Mouse (Mus musculus): ENCODE results near the gene Depp1. TPM values are rescaled to one million over a fixed set of nuclear protein-coding genes. Genes with fewer than 3 reads are reported as not detected.
A peak's percentile ranks its signal among the peaks of the same experiment; 100 is the strongest.
"Not testable (repeated sequence)": the region's sequence is repeated elsewhere in the genome, so short reads cannot be mapped to it uniquely, and the experiment has no call there.

Gene Depp1
- polyA plus RNA-seq (2015; fragmentation: Nextera tagmentation; extraction: Ambion mirVana), result 45.0 and 61.1 TPM in 2 replicates

DNA sequence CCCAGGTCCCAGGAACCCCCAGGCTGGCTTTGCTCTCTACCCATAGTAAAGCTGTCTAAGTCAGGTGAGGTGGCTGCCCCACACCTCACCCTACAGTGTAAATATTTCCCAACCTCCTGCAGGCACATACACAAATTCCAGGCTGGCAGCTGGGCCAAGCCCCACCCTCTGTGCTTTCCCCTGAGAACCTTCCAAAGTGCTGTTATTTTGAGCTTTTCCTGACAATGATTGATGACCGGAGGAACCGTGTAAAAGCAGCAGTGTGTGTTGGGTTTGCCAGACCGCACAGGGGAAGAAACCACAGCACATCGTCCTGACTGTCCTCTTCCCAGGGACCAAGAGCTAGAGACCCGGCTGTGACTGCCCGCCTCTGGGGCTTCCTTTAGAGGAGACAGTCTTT lies at the start of gene Depp1:
Gene Depp1, plus strand, starts transcription at position 204 of the 400 bp plus-strand sequence.
- H3K9me3 ChIP-seq (ENCODE audit: control insufficient read depth, low read length), result no peaks in the 10 kb centered on the region
- H3K4me2 ChIP-seq (ENCODE audit: low read depth, low read length), result peak within 1 kb of the TSS; percentile 52
- H3K36me3 ChIP-seq (ENCODE audit: control insufficient read depth, insufficient read depth, low read length), result no peaks in the 10 kb centered on the region
- peak within 1 kb of the TSS; percentile 42 for H3K4me3 ChIP-seq (ENCODE audit: low read length)
- no peaks in the 10 kb centered on the region for H3K27me3 ChIP-seq (ENCODE audit: control insufficient read depth, insufficient read depth, low read depth, low read length)
- peak within 1 kb of the TSS; percentile 81 for H3K27ac ChIP-seq (ENCODE audit: low read length)
- 7% methylated on average over 6 of the region's 6 CpGs for WGBS
- ATAC-seq (ENCODE audit: low read depth), result peak; percentile 91
- H3K9ac ChIP-seq (ENCODE audit: low read length), result peak within 1 kb of the TSS; percentile 56
- H3K4me1 ChIP-seq (replicated peaks; ENCODE audit: control insufficient read depth, insufficient read depth, low read length), result peaks cover 14% of the 10 kb centered on the region

DNA sequence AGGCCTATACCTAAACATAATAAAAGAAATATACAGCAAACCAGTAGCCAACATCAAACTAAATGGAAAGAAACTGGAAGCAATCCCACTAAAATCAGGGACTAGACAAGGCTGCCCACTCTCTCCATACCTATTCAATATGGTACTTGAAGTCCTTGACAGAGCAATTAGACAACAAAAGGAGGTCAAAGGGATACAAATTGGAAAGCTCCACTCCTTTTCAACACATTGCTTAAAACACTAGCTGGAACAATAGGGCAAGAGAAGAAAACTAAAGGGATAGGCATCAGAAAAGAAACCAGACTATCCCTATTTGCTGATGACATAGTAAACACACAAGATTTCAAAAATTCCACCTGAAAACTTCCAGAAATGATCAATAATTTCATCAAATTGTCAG lies 49.4 kb upstream of the Depp1 start:
- H3K27me3 ChIP-seq (ENCODE audit: control insufficient read depth, insufficient read depth, low read depth, low read length); ATAC-seq (ENCODE audit: low read depth): not testable (repeated sequence)

GRCm38 (mm10) chr6:116607230-116607629 lies 43.2 kb upstream of the Depp1 start:
- Histone ChIP-seq H3K9me3 (ENCODE audit: control insufficient read depth, low read length) (no peaks in the 10 kb centered on the region), H3K4me1 (replicated peaks; ENCODE audit: control insufficient read depth, insufficient read depth, low read length) (no peaks in the 10 kb centered on the region), H3K27ac (ENCODE audit: low read length) (no peak overlapping the region), H3K4me2 (ENCODE audit: low read depth, low read length) (no peak overlapping the region), H3K27me3 (ENCODE audit: control insufficient read depth, insufficient read depth, low read depth, low read length) (no peaks in the 10 kb centered on the region), H3K4me3 (ENCODE audit: low read length) (no peak overlapping the region), H3K9ac (ENCODE audit: low read length) (no peak overlapping the region), H3K36me3 (ENCODE audit: control insufficient read depth, insufficient read depth, low read length) (no peaks in the 10 kb centered on the region)
- no peak for ATAC-seq (ENCODE audit: low read depth)
- 35% methylated on average over 4 of the region's 4 CpGs for WGBS

More for the DNA sequence above, 49.4 kb upstream of the Depp1 start:
- not testable (repeated sequence) for H3K27ac ChIP-seq (ENCODE audit: low read length); H3K4me2 ChIP-seq (ENCODE audit: low read depth, low read length); H3K36me3 ChIP-seq (ENCODE audit: control insufficient read depth, insufficient read depth, low read length); H3K4me1 ChIP-seq (replicated peaks; ENCODE audit: control insufficient read depth, insufficient read depth, low read length); H3K9me3 ChIP-seq (ENCODE audit: control insufficient read depth, low read length); H3K9ac ChIP-seq (ENCODE audit: low read length); H3K4me3 ChIP-seq (ENCODE audit: low read length)

DNA sequence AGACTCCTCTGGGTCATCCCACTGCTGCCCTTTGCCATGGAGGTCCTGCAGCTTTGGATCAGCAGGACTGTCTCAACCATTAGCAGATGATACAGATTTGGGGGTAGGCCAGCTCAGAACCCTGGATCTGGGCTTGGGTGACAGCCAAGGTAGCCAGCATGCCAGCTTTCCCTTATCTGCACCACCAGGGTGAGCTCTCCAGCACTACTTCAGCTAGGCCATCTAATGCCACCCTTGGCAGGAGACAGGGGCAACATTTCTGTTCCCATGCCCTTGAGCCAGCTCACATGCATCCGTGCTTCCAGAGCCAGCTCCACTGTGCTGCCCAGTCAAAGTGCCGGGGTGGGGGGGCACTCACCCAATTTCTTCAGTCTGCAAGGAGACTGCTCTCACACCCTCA lies 34.7 kb upstream of the Depp1 start:
- Histone ChIP-seq H3K27ac (ENCODE audit: low read length) (no peak overlapping the region), H3K4me3 (ENCODE audit: low read length) (no peak overlapping the region), H3K27me3 (ENCODE audit: control insufficient read depth, insufficient read depth, low read depth, low read length) (no peaks in the 10 kb centered on the region), H3K9ac (ENCODE audit: low read length) (no peak overlapping the region), H3K4me2 (ENCODE audit: low read depth, low read length) (no peak overlapping the region), H3K9me3 (ENCODE audit: control insufficient read depth, low read length) (no peaks in the 10 kb centered on the region), H3K36me3 (ENCODE audit: control insufficient read depth, insufficient read depth, low read length) (no peaks in the 10 kb centered on the region), H3K4me1 (replicated peaks; ENCODE audit: control insufficient read depth, insufficient read depth, low read length) (no peaks in the 10 kb centered on the region)
- 80% methylated on average over 2 of the region's 2 CpGs for WGBS
- ATAC-seq (ENCODE audit: low read depth), result no peak

GRCm38 (mm10) chr6:116618073-116618472 lies 32.3 kb upstream of the Depp1 start:
- Histone ChIP-seq H3K9ac (ENCODE audit: low read length) (no peak overlapping the region), H3K4me3 (ENCODE audit: low read length) (no peak overlapping the region), H3K4me1 (replicated peaks; ENCODE audit: control insufficient read depth, insufficient read depth, low read length) (no peaks in the 10 kb centered on the region), H3K27me3 (ENCODE audit: control insufficient read depth, insufficient read depth, low read depth, low read length) (no peaks in the 10 kb centered on the region), H3K36me3 (ENCODE audit: control insufficient read depth, insufficient read depth, low read length) (no peaks in the 10 kb centered on the region), H3K9me3 (ENCODE audit: control insufficient read depth, low read length) (no peaks in the 10 kb centered on the region), H3K27ac (ENCODE audit: low read length) (no peak overlapping the region), H3K4me2 (ENCODE audit: low read depth, low read length) (no peak overlapping the region)
- ATAC-seq (ENCODE audit: low read depth), result no peak

- H3K4me3 ChIP-seq (ENCODE audit: low read length), result no peak overlapping the region
- no peaks in the 10 kb centered on the region for H3K27me3 ChIP-seq (ENCODE audit: control insufficient read depth, insufficient read depth, low read depth, low read length)
- H3K4me1 ChIP-seq (replicated peaks; ENCODE audit: control insufficient read depth, insufficient read depth, low read length), result no peaks in the 10 kb centered on the region
- no peak overlapping the region for H3K9ac ChIP-seq (ENCODE audit: low read length)
- 58% methylated on average over 8 of the region's 8 CpGs for WGBS
- no peak overlapping the region for H3K27ac ChIP-seq (ENCODE audit: low read length)
- ATAC-seq (ENCODE audit: low read depth), result no peak
- peaks cover 10% of the 10 kb centered on the region for H3K36me3 ChIP-seq (ENCODE audit: control insufficient read depth, insufficient read depth, low read length)
- no peaks in the 10 kb centered on the region for H3K9me3 ChIP-seq (ENCODE audit: control insufficient read depth, low read length)
- H3K4me2 ChIP-seq (ENCODE audit: low read depth, low read length), result no peak overlapping the region
Observed at GRCm38 (mm10) chr6:116621318-116622023, 28.9 kb upstream of the Depp1 start.

- H3K4me2 ChIP-seq (ENCODE audit: low read depth, low read length); H3K9me3 ChIP-seq (ENCODE audit: control insufficient read depth, low read length); H3K27ac ChIP-seq (ENCODE audit: low read length); H3K27me3 ChIP-seq (ENCODE audit: control insufficient read depth, insufficient read depth, low read depth, low read length); H3K4me1 ChIP-seq (replicated peaks; ENCODE audit: control insufficient read depth, insufficient read depth, low read length); H3K9ac ChIP-seq (ENCODE audit: low read length); H3K4me3 ChIP-seq (ENCODE audit: low read length); ATAC-seq (ENCODE audit: low read depth): not testable (repeated sequence)
- WGBS, result 96% methylated on average over 9 of the region's 9 CpGs
- peaks cover 10% of the 10 kb centered on the region for H3K36me3 ChIP-seq (ENCODE audit: control insufficient read depth, insufficient read depth, low read length)
Observed at GRCm38 (mm10) chr6:116626417-116626816, 24.0 kb upstream of the Depp1 start.

- Histone ChIP-seq H3K27ac (ENCODE audit: low read length) (no peak overlapping the region; the same call in 1 of the 2 replicates), H3K4me3 (ENCODE audit: low read length) (peak overlapping the region; percentile 75)
Observed at GRCm38 (mm10) chr6:116628095-116628494, 22.3 kb upstream of the Depp1 start.

DNA sequence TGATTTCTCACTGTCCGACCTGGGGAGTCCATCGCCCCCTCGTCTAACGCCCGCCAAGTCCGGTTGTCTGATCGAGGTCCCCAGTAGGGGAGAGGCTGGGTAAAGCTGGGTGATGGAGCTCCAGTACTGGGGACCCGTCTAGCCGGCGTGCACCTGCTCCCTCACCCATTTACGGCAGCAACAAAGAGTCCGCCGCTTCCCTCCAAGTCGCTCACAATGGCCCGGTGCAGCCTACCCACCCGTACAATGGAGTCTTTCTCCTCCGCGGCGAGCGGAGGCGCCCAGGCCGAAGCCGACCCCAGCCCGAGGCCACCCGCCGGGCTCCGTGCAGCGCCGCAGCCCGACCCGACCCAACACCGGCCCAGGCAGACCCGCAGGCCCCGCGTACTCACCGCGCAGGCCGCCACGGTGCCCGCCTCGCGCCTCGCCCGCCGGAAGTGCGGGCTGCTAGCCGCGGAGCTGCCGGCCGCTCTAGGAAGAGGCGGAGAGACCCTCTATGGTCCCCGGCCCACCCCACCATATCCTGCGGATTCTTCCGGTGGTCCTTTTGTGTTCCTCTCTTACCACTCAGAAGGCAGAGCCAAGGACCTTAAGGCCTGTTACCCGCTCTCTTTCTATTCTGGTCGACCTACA lies 21.8 kb upstream of the Depp1 start, which contains the start of gene Zfp422:
Gene Zfp422, minus strand, starts transcription at position 461 of the 633 bp plus-strand sequence.
- Histone ChIP-seq H3K9me3 (ENCODE audit: control insufficient read depth, low read length) (no peaks in the 10 kb centered on the region), H3K4me1 (replicated peaks; ENCODE audit: control insufficient read depth, insufficient read depth, low read length) (no peaks in the 10 kb centered on the region), H3K36me3 (ENCODE audit: control insufficient read depth, insufficient read depth, low read length) (peaks cover 10% of the 10 kb centered on the region), H3K4me3 (ENCODE audit: low read length) (peak within 1 kb of the TSS; percentile 75), H3K4me2 (ENCODE audit: low read depth, low read length) (peak within 1 kb of the TSS; percentile 72), H3K27ac (ENCODE audit: low read length) (peak within 1 kb of the TSS; percentile 86), H3K9ac (ENCODE audit: low read length) (peak within 1 kb of the TSS; percentile 96), H3K27me3 (ENCODE audit: control insufficient read depth, insufficient read depth, low read depth, low read length) (no peaks in the 10 kb centered on the region)
- under 1% methylated on average over 53 of the region's 56 CpGs for WGBS
- ATAC-seq (ENCODE audit: low read depth), result peak; percentile 92

More at GRCm38 (mm10) chr6:116628095-116628494, 22.3 kb upstream of the Depp1 start:
- WGBS, result 9% methylated on average over 9 of the region's 9 CpGs
- ATAC-seq (ENCODE audit: low read depth), result no peak
- Histone ChIP-seq H3K9ac (ENCODE audit: low read length) (peak overlapping the region; percentile 96), H3K4me1 (replicated peaks; ENCODE audit: control insufficient read depth, insufficient read depth, low read length) (no peaks in the 10 kb centered on the region), H3K27me3 (ENCODE audit: control insufficient read depth, insufficient read depth, low read depth, low read length) (no peaks in the 10 kb centered on the region), H3K4me2 (ENCODE audit: low read depth, low read length) (peak overlapping the region; percentile 72), H3K36me3 (ENCODE audit: control insufficient read depth, insufficient read depth, low read length) (peaks cover 10% of the 10 kb centered on the region), H3K9me3 (ENCODE audit: control insufficient read depth, low read length) (no peaks in the 10 kb centered on the region)
